ENCODE assay signal across 10 mouse cellular contexts in the genomic region with DNA sequence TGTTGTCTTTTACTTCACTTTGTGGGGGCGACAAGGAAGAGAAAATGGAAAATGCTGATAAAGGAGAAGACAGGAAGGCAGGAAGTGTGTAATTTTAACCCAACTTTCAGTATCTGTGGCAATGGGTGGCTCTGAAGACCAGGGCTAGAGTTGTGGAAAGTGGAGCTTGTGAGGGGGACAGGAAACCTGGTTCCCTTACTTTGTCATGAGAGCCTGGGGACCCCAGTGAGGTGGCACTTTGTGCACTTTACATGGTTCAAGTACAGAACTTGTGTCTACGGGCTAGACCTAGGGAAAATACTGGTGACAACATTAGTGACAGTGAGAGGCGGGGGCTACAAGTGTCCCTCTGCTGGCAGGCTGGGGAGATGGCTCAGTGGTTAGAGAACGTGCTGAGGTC. TPM values are rescaled to one million over a fixed set of nuclear protein-coding genes. Genes with fewer than 3 reads are reported as not detected.
A peak's percentile ranks its signal among the peaks of the same experiment; 100 is the strongest.
DNase-seq lines count a peak whose midpoint lies in the region; ATAC-seq and TF ChIP-seq lines count a peak whose summit lies in the region.
"Had no signal": no experiment of that assay in that cellular context is flagged by ENCODE, and none has a peak within 500 bp of the region (broad histone marks: within the 10 kb centered on the region; RNA-seq: fewer than 3 reads in every experiment).

No protein-coding gene starts in this region.

- H3K27ac ChIP-seq in kidney, embryonic 14.5 days (ENCODE audit: low read depth, low read length): peak overlapping the region; percentile 95; the same call in 1 of the 2 replicates
- H3K27ac ChIP-seq in CH12.LX (ENCODE audit: insufficient read depth, low read depth): peak overlapping the region; percentile 91
- H3K27ac ChIP-seq in forebrain, embryonic 14.5 days (ENCODE audit: low read depth, low read length): peak overlapping the region; percentile 85; the same call in 1 of the 2 replicates
- H3K27ac ChIP-seq in macrophage: peak overlapping the region; percentile 100

- no peak for ATAC-seq in kidney, embryonic 14.5 days (ENCODE audit: low FRiP score, low TSS enrichment)
- ATAC-seq in forebrain, embryonic 14.5 days: no peak

- H3K4me1 ChIP-seq in kidney, embryonic 14.5 days (ENCODE audit: control insufficient read depth, insufficient read depth, low read length): peaks cover 22% of the 10 kb centered on the region
- H3K4me1 ChIP-seq in CH12.LX (ENCODE audit: control insufficient read depth in 1 of 2, insufficient read depth in 2 of 2): peaks cover 37 to 67% of the 10 kb centered on the region in 2 experiments
- H3K4me1 ChIP-seq in forebrain, embryonic 14.5 days (ENCODE audit: control insufficient read depth, insufficient read depth, low read length): peaks cover 19% of the 10 kb centered on the region

- H3K79me2 ChIP-seq in CH12.LX (replicated peaks; ENCODE audit: control insufficient read depth, extremely low read depth, insufficient read depth, poor library complexity, severe bottlenecking) (no peaks in the 10 kb centered on the region), macrophage (ENCODE audit: inconsistent target) (peaks cover 27% of the 10 kb centered on the region)

- TF ChIP-seq RAD21 in CH12.LX (IDR thresholded peaks at IDR 0.05; ENCODE audit: low read depth, low read length): no peak

- no peak for TF ChIP-seq POLR2A in CH12.LX (IDR thresholded peaks at IDR 0.05; ENCODE audit: low read depth, low read length)

- no peak for DNase-seq in kidney, postnatal 14 days
- peak; percentile 60 for DNase-seq in CH12.LX (ENCODE audit: extremely low read depth)
- DNase-seq in forebrain, embryonic 14.5 days (ENCODE audit: low spot score): no peak
- DNase-seq in left cerebral cortex, postnatal 10 days (ENCODE audit: extremely low spot score in 1 of 2, low spot score in 2 of 2): no peak
- no peak for DNase-seq in thymus, postnatal 4 days
- no peak for DNase-seq in adrenal gland, postnatal 25 days
- DNase-seq: kidney, adult 18-20 months; thymus, adult 2 months had no signal

- dilution Hi-C loops in CH12.LX (cut with MboI; ENCODE audit: extremely low pct_ligation_motif_present, extremely low pct_unique_long_range_greater_than_20kb, low sequenced_read_pairs): no loop called here

- peaks cover 3% of the 10 kb centered on the region; the same call in 1 of the 2 replicates for H3K9me3 ChIP-seq in kidney, embryonic 14.5 days (ENCODE audit: control insufficient read depth, low read length)
- peaks cover 8% of the 10 kb centered on the region for H3K9me3 ChIP-seq in CH12.LX (replicated peaks; ENCODE audit: low read length)
- no peaks in the 10 kb centered on the region for H3K9me3 ChIP-seq in forebrain, embryonic 14.5 days (replicated peaks; ENCODE audit: control insufficient read depth, low read length)

- 77% methylated on average over 4 of the region's 4 CpGs for WGBS in kidney, embryonic 14.5 days
- 70% methylated on average over 4 of the region's 4 CpGs for WGBS in forebrain, embryonic 14.5 days
- WGBS in macrophage (ENCODE audit: missing documents): 54% methylated on average over 4 of the region's 4 CpGs

- H3K9ac ChIP-seq in kidney, embryonic 14.5 days (ENCODE audit: low read depth, low read length): no peak overlapping the region
- H3K9ac ChIP-seq in CH12.LX (ENCODE audit: insufficient read depth, low read depth): peak overlapping the region; percentile 21; the same call in 1 of the 2 replicates
- no peak overlapping the region for H3K9ac ChIP-seq in forebrain, embryonic 14.5 days (ENCODE audit: low read length)

- H3K36me3 ChIP-seq in kidney, embryonic 14.5 days (ENCODE audit: control insufficient read depth, insufficient read depth, low read length): peaks cover 45% of the 10 kb centered on the region
- H3K36me3 ChIP-seq in CH12.LX (replicated peaks in 1 of 2; ENCODE audit: control insufficient read depth in 1 of 2, insufficient read depth in 1 of 2, low read length in 1 of 2) (peaks cover 17 to 25% of the 10 kb centered on the region in 2 experiments), macrophage (ENCODE audit: inconsistent target) (peaks cover 23% of the 10 kb centered on the region)
- H3K36me3 ChIP-seq in forebrain, embryonic 14.5 days (ENCODE audit: control insufficient read depth, insufficient read depth, low read length): peaks cover 53% of the 10 kb centered on the region

- no peaks in the 10 kb centered on the region for H3K27me3 ChIP-seq in kidney, embryonic 14.5 days (ENCODE audit: control insufficient read depth, insufficient read depth, low read length)
- H3K27me3 ChIP-seq in CH12.LX (replicated peaks): no peaks in the 10 kb centered on the region
- no peaks in the 10 kb centered on the region for H3K27me3 ChIP-seq in forebrain, embryonic 14.5 days (replicated peaks; ENCODE audit: control insufficient read depth, insufficient read depth, low read length)

- in situ Hi-C loops in CH12.LX (cut with MboI; ENCODE audit: low pct_ligation_motif_present, low pct_unique_long_range_greater_than_20kb, low sequenced_read_pairs): no loop called here

- no peak; a peak in 1 of 4 replicates for TF ChIP-seq CTCF in CH12.LX (conservative IDR thresholded peaks at IDR 0.05 in 1 of 2, IDR thresholded peaks at IDR 0.05 in 1 of 2; ENCODE audit: low read depth in 2 of 2, low read length in 2 of 2)

- H3K4me3 ChIP-seq in kidney, embryonic 14.5 days (ENCODE audit: low read length): no peak overlapping the region
- peak overlapping the region in 2 of 3 experiments; percentile 8 to 58 for H3K4me3 ChIP-seq in CH12.LX (replicated peaks in 1 of 3; ENCODE audit: low read depth in 2 of 3, low read length in 2 of 3, poor library complexity in 1 of 3)
- H3K4me3 ChIP-seq in forebrain, embryonic 14.5 days (ENCODE audit: low read depth, low read length): no peak overlapping the region
- H3K4me3 ChIP-seq in macrophage (ENCODE audit: inconsistent target): no peak overlapping the region

- TF ChIP-seq EP300 in CH12.LX (IDR thresholded peaks at IDR 0.05; ENCODE audit: low read length): peak; percentile 40; the same call in 1 of the 2 replicates

- no peak overlapping the region for H3K4me2 ChIP-seq in kidney, embryonic 14.5 days (replicated peaks; ENCODE audit: low read depth, low read length)
- peak overlapping the region; percentile 56 for H3K4me2 ChIP-seq in CH12.LX (ENCODE audit: insufficient read depth, low read depth, poor library complexity, severe bottlenecking)
- H3K4me2 ChIP-seq in forebrain, embryonic 14.5 days (ENCODE audit: low read length): no peak overlapping the region

- intact Hi-C loops in left cerebral cortex, postnatal 10 days (cut with DNase I): no loop called here

TF ChIP-seq in CH12.LX, 34 proteins besides CTCF, POLR2A, EP300 and RAD21:
- TF ChIP-seq CHD1 (IDR thresholded peaks at IDR 0.05; ENCODE audit: low read depth, low read length): 0 out of 2 replicates have a peak, but pooled peaks have one; percentile 11
- TF ChIP-seq ETS1 (conservative IDR thresholded peaks at IDR 0.05; ENCODE audit: low read depth, low read length): peak; percentile 22; the same call in 1 of the 2 replicates
- no peak for TF ChIP-seq ZKSCAN1 (IDR thresholded peaks at IDR 0.05; ENCODE audit: borderline replicate concordance, low read depth, low read length)
- TF ChIP-seq NELFE (IDR thresholded peaks at IDR 0.05; ENCODE audit: low read depth, low read length): 0 out of 2 replicates have a peak, but pooled peaks have one; percentile 19
- TF ChIP-seq MAFK (IDR thresholded peaks at IDR 0.05; ENCODE audit: insufficient replicate concordance, low read length): peak; percentile 73
- TF ChIP-seq MAZ (IDR thresholded peaks at IDR 0.05; ENCODE audit: low read depth, low read length): peak; percentile 33; the same call in 1 of the 2 replicates
- peak; percentile 42; the same call in 1 of the 2 replicates for TF ChIP-seq BHLHE40 (IDR thresholded peaks at IDR 0.05; ENCODE audit: low read depth, low read length)
- peak; percentile 32; the same call in 1 of the 2 replicates for TF ChIP-seq SIN3A (IDR thresholded peaks at IDR 0.05; ENCODE audit: low read length)
- no peak for TF ChIP-seq TBP (conservative IDR thresholded peaks at IDR 0.05; ENCODE audit: low read depth, low read length)

RNA-seq across cellular contexts. Expression of a gene that starts 8.8 kb away (rescaled TPM):
- polyA plus RNA-seq in kidney, embryonic 14.5 days (2014; fragmentation: Nextera tagmentation; extraction: Ambion mirVana): 39.3 and 48.0 TPM in 2 replicates
- 23.0 and 24.6 TPM in 2 replicates for total RNA-seq in CH12.LX (2012; rRNA removed)
- 22.2 and 22.3 TPM in 2 replicates for total RNA-seq in CH12.LX (2014; rRNA removed)
- polyA plus RNA-seq in CH12.LX (2012; ENCODE audit: insufficient read length, low read depth): 18.6 and 23.4 TPM in 2 replicates
- polyA plus RNA-seq in forebrain, embryonic 14.5 days (2014; fragmentation: Nextera tagmentation; extraction: Ambion mirVana): 67.4 and 75.6 TPM in 2 replicates
- total RNA-seq in macrophage (2018; cell fraction: chromatin; rRNA removed): 100 to 1,000 TPM; 115 to 354 (median 220) TPM
- total RNA-seq in macrophage (2018; cell fraction: cytosol; rRNA removed): 100 to 1,000 TPM; 154 to 259 (median 208) TPM
- 100 to 1,000 TPM; 160 to 320 (median 230) TPM for total RNA-seq in macrophage (2018; cell fraction: nucleus; rRNA removed)
- 189 to 264 TPM (median 249 TPM) in 3 replicates for polyA plus RNA-seq in macrophage (2018)
- 10 to 100 TPM; 56.2 to 56.3 TPM for total RNA-seq in left cerebral cortex, postnatal 10 days (2021)
- total RNA-seq in adrenal gland, postnatal 25 days (2021): 18.6 and 25.1 TPM in 2 replicates

RNA-seq across cellular contexts. Expression of a gene that starts 57.9 kb away (rescaled TPM):
- 78.3 and 89.0 TPM in 2 replicates for polyA plus RNA-seq in kidney, embryonic 14.5 days (2014; fragmentation: Nextera tagmentation; extraction: Ambion mirVana)
- total RNA-seq in CH12.LX (2012; rRNA removed) (85.2 and 126 TPM in 2 replicates), CH12.LX (2014; rRNA removed) (64.8 and 74.2 TPM in 2 replicates)
- polyA plus RNA-seq in CH12.LX (2012; ENCODE audit: insufficient read length, low read depth) (439 and 608 TPM in 2 replicates), macrophage (2018) (40.1 to 196 TPM (median 80.7 TPM) in 3 replicates)
- polyA plus RNA-seq in forebrain, embryonic 14.5 days (2014; fragmentation: Nextera tagmentation; extraction: Ambion mirVana): 49.1 and 50.0 TPM in 2 replicates
- total RNA-seq in macrophage (2018; cell fraction: chromatin; rRNA removed): 10 to 100 TPM in 16 of 26 experiments, 1 to 10 TPM in 10; 5.8 to 31.9 (median 11.0) TPM
- total RNA-seq in macrophage (2018; cell fraction: cytosol; rRNA removed): 10 to 100 TPM; 24.0 to 62.5 (median 37.7) TPM
- 10 to 100 TPM; 11.2 to 50.9 (median 18.7) TPM for total RNA-seq in macrophage (2018; cell fraction: nucleus; rRNA removed)
- 100 to 1,000 TPM; 104 to 106 TPM for total RNA-seq in left cerebral cortex, postnatal 10 days (2021)
- 77.8 and 94.0 TPM in 2 replicates for total RNA-seq in adrenal gland, postnatal 25 days (2021)

Comparison
In these comparisons a context has a peak if more than half of its experiments do, and no peak if none do; other contexts are left out.
1. H3K4me3 ChIP-seq: peak in CH12.LX (2 of 3); none in kidney, embryonic 14.5 days (single experiment), forebrain, embryonic 14.5 days (single experiment) and macrophage (single experiment).
2. Peak in every context shown above with its lines, with median percentiles within 50 percentile points of each other: H3K27ac ChIP-seq.